Mouse (Mus musculus): ENCODE measurements around the gene Gm42674. TPM values are rescaled to one million over a fixed set of nuclear protein-coding genes. Genes with fewer than 3 reads are reported as not detected.

The Gm42674 gene
- polyA plus RNA-seq, 1 experiment from 2014 or later = not detected

DNA sequence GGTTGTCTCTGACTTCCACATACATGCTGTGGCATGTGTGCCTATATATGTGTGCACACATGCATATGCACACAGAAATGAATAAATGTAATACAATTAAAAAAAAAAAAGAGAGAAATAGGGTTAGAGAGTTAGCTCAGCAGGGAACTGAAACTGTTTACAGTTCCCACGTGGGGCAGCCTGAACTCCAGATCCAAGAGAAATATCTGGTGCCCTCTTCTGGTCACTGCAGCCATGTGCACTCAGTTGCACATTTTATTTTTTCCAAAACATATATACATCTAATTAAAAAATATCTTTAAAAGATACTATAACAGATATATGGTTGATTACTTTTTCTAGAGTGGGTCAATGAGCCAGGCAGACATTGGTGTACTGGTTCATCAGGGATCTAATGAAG is 15.9 kb downstream of the Gm42674 start:
- Histone ChIP-seq H3K4me2 (ENCODE audit: low read depth, low read length) (no peak overlapping the region), H3K9me3 (ENCODE audit: control insufficient read depth, low read length) (0 out of 2 replicates have a peak, but pooled peaks cover 3% of the 10 kb centered on the region), H3K4me3 (ENCODE audit: low read depth, low read length) (no peak overlapping the region), H3K27me3 (replicated peaks; ENCODE audit: control insufficient read depth, insufficient read depth, low read length) (no peaks in the 10 kb centered on the region), H3K9ac (ENCODE audit: low read depth, low read length) (no peak overlapping the region), H3K36me3 (ENCODE audit: control insufficient read depth, insufficient read depth, low read length) (no peaks in the 10 kb centered on the region), H3K27ac (replicated peaks; ENCODE audit: low read depth, low read length) (no peak overlapping the region), H3K4me1 (ENCODE audit: control insufficient read depth, insufficient read depth, low read length) (peaks cover 20% of the 10 kb centered on the region)
- ATAC-seq (ENCODE audit: low read depth) = no peak
- 16% methylated on average over 1 of the region's 1 CpGs for WGBS
- no peak for DNase-seq (ENCODE audit: low spot score)

DNA sequence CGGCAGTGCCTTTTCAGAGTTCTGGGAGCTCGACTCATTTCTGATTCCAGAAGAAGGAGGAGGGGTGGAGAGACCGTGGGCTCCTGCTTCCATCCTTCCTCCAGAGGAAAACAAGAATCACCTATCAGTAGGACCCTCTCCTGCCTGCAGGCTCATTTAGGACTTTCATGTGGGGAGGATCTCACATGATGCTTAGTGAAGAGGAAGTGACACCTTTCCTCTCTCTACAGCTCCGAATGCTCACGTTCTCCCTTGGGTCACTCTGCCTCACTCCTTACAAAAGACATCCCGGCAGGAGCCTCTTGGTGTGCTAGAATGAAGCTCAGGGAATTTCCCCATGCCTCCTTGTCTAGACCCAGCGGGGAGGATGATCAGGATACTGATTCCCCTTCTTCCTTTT is 19.8 kb downstream of the Gm42674 start:
- DNase-seq (ENCODE audit: low spot score) = no peak
- H3K4me2 ChIP-seq (ENCODE audit: low read depth, low read length) = no peak overlapping the region
- no peak overlapping the region for H3K27ac ChIP-seq (replicated peaks; ENCODE audit: low read depth, low read length)

DNA sequence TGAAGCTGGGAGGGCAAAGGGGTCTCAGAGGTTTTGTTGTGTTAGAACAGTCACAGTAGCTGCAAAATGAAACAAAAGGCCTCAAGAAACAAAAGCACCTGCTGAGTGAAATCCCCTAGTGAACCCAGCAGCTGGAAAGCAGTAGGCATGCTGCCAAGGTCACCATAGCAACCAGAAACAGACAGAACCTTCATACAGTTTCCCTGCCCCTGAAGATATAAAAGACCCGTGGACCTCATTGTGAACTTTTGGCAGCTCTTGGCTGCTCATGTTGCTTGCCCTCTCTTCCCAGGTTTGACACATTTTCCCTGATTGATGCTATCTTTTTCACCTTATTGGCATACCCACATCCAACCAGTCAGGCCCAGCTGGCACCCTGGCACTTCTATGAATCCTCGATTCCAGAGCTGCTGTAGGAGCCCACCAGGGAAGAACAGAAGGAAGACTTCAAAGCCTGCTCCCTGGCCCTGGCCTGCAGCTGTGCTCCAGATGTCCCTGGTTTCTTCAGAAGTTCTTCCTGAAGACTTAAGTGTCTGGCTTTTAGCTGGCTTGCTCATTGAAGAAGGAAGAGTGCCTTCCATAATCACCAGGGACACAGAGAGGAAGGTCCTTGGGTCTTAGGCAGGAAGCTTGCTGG is 21.8 kb downstream of the Gm42674 start:
- Histone ChIP-seq H3K4me1 (ENCODE audit: control insufficient read depth, insufficient read depth, low read length) (peaks cover 8% of the 10 kb centered on the region; the same call in 1 of the 2 replicates), H3K9me3 (ENCODE audit: control insufficient read depth, low read length) (no peaks in the 10 kb centered on the region), H3K36me3 (ENCODE audit: control insufficient read depth, insufficient read depth, low read length) (no peaks in the 10 kb centered on the region), H3K27me3 (replicated peaks; ENCODE audit: control insufficient read depth, insufficient read depth, low read length) (no peaks in the 10 kb centered on the region), H3K9ac (ENCODE audit: low read depth, low read length) (no peak overlapping the region), H3K27ac (replicated peaks; ENCODE audit: low read depth, low read length) (no peak overlapping the region), H3K4me2 (ENCODE audit: low read depth, low read length) (no peak overlapping the region), H3K4me3 (ENCODE audit: low read depth, low read length) (no peak overlapping the region)
- ATAC-seq (ENCODE audit: low read depth) (peak; percentile 87), DNase-seq (ENCODE audit: low spot score) (peak; percentile 91)
- WGBS = 9% methylated on average over 2 of the region's 2 CpGs

More for the DNA sequence above, 19.8 kb downstream of the Gm42674 start:
- H3K4me3 ChIP-seq (ENCODE audit: low read depth, low read length) = no peak overlapping the region
- ATAC-seq (ENCODE audit: low read depth) = no peak
- no peaks in the 10 kb centered on the region for H3K36me3 ChIP-seq (ENCODE audit: control insufficient read depth, insufficient read depth, low read length)
- 0 out of 2 replicates have a peak, but pooled peaks cover 3% of the 10 kb centered on the region for H3K9me3 ChIP-seq (ENCODE audit: control insufficient read depth, low read length)
- H3K9ac ChIP-seq (ENCODE audit: low read depth, low read length) = no peak overlapping the region
- WGBS = 55% methylated on average over 7 of the region's 7 CpGs
- H3K4me1 ChIP-seq (ENCODE audit: control insufficient read depth, insufficient read depth, low read length) = peaks cover 8% of the 10 kb centered on the region; the same call in 1 of the 2 replicates
- H3K27me3 ChIP-seq (replicated peaks; ENCODE audit: control insufficient read depth, insufficient read depth, low read length) = no peaks in the 10 kb centered on the region

DNA sequence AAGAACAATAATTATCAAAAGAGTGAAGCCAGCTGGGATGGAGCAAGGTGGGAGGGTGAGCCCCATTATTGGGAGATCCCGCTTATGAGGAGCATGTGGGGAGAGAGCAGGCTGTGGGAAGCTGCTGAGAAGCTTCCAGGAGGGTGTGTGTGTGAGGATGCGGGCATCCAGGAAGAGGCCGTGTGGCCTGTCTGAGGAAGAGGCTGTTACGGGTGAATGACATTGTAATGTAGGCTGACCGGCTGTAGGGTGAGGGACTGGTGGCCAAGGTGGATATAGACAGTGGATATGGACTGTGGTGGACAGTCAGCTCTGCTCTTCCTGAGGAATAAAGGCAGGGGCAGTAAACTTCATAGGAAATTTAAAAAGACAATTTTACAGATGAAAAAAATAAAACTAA is 23.8 kb downstream of the Gm42674 start:
- Histone ChIP-seq H3K36me3 (ENCODE audit: control insufficient read depth, insufficient read depth, low read length) (no peaks in the 10 kb centered on the region), H3K4me1 (ENCODE audit: control insufficient read depth, insufficient read depth, low read length) (peaks cover 8% of the 10 kb centered on the region; the same call in 1 of the 2 replicates), H3K9ac (ENCODE audit: low read depth, low read length) (no peak overlapping the region), H3K27ac (replicated peaks; ENCODE audit: low read depth, low read length) (no peak overlapping the region), H3K9me3 (ENCODE audit: control insufficient read depth, low read length) (no peaks in the 10 kb centered on the region), H3K4me2 (ENCODE audit: low read depth, low read length) (no peak overlapping the region), H3K4me3 (ENCODE audit: low read depth, low read length) (no peak overlapping the region), H3K27me3 (replicated peaks; ENCODE audit: control insufficient read depth, insufficient read depth, low read length) (no peaks in the 10 kb centered on the region)
- WGBS = 73% methylated on average over 5 of the region's 5 CpGs
- ATAC-seq (ENCODE audit: low read depth) = no peak
- no peak for DNase-seq (ENCODE audit: low spot score)

DNA sequence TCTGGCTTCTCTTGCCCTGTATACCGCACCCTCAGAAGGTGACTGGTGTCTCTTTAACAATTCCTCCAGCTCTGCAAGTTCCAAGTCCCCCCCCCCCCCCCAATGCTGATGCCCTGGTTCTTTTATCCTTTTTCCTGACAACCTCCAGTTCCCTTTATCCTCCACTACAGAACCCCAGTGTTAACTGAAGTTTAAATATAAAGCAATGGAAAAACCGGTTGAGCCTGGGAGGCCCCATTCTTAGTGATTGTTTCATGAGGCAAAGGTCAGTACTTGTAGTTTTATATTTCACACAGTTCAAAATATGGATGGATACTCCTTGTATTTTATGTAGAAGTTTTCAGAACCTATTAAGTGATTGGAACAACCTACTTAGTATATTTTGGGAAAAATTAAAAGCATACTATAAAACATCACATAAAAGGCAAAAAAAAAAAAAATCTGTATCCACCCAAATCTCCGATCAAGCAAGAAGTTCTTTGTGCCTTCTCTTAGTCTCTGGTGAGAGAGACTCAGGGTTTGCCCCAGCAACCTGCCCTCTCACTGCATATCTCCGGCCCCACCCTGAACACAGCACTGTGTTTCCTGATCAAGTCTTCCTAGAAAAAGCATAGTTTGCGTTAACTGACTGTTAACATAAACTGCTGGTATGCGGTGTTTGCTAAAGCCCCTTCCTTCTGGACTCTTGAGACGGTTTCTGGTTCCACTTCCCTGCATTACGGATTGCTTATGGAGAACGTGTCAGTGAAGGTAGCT is 24.7 kb downstream of the Gm42674 start:
- Histone ChIP-seq H3K4me3 (ENCODE audit: low read depth, low read length) (no peak overlapping the region), H3K27ac (replicated peaks; ENCODE audit: low read depth, low read length) (no peak overlapping the region), H3K4me1 (ENCODE audit: control insufficient read depth, insufficient read depth, low read length) (peaks cover 8% of the 10 kb centered on the region; the same call in 1 of the 2 replicates), H3K27me3 (replicated peaks; ENCODE audit: control insufficient read depth, insufficient read depth, low read length) (no peaks in the 10 kb centered on the region), H3K9ac (ENCODE audit: low read depth, low read length) (no peak overlapping the region), H3K4me2 (ENCODE audit: low read depth, low read length) (no peak overlapping the region), H3K9me3 (ENCODE audit: control insufficient read depth, low read length) (no peaks in the 10 kb centered on the region), H3K36me3 (ENCODE audit: control insufficient read depth, insufficient read depth, low read length) (no peaks in the 10 kb centered on the region)
- whole genome bisulfite sequencing = 66% methylated on average over 9 of the region's 9 CpGs
- ATAC-seq (ENCODE audit: low read depth) = no peak
- DNase-seq (ENCODE audit: low spot score) = no peak

DNA sequence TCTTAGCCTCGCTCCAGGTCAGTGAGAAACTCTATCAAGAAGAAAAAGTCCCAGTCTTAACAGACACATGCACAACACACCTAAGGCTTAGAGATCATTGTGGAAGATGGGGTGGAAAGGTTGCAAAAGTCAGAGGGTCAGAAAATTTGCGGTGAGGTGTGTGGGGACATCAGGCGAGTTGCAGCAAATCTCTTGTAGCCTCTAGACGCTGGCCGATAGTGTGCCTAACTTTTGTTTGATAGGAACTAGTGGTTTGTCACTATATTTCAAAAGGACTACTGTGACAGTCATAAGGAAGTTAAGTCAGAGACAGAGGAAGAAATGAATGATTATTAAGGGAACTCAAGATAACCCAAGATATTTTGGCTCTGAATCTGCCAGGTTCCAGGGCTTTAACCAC is 25.7 kb downstream of the Gm42674 start:
- Histone ChIP-seq H3K4me2 (ENCODE audit: low read depth, low read length) (no peak overlapping the region), H3K9me3 (ENCODE audit: control insufficient read depth, low read length) (no peaks in the 10 kb centered on the region), H3K27me3 (replicated peaks; ENCODE audit: control insufficient read depth, insufficient read depth, low read length) (no peaks in the 10 kb centered on the region), H3K4me1 (ENCODE audit: control insufficient read depth, insufficient read depth, low read length) (peaks cover 8% of the 10 kb centered on the region; the same call in 1 of the 2 replicates), H3K36me3 (ENCODE audit: control insufficient read depth, insufficient read depth, low read length) (no peaks in the 10 kb centered on the region), H3K4me3 (ENCODE audit: low read depth, low read length) (no peak overlapping the region), H3K27ac (replicated peaks; ENCODE audit: low read depth, low read length) (no peak overlapping the region), H3K9ac (ENCODE audit: low read depth, low read length) (no peak overlapping the region)
- DNase-seq (ENCODE audit: low spot score) (no peak), ATAC-seq (ENCODE audit: low read depth) (no peak)
- 90% methylated on average over 5 of the region's 5 CpGs for WGBS

DNA sequence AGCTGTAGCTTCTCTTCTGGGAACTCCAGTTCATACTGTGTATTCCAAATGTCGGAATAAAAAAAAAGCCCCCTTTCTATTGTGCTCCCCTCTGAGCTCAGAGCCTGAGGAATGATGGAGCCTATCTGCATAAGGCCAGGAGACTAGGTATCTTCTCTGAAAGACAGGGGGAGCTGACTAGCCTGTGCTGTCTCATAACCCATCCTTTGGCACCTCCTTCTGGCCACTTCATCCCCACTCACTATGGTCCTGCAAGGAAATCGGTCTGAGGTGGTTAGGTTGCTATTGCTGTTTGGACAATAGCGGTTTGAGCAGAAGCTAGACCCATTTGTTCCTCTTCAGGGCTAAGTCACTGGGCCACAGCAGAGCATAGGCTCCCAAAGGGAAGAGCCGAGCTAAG is 26.1 kb downstream of the Gm42674 start:
- no peak overlapping the region for H3K9ac ChIP-seq (ENCODE audit: low read depth, low read length)
- no peaks in the 10 kb centered on the region for H3K27me3 ChIP-seq (replicated peaks; ENCODE audit: control insufficient read depth, insufficient read depth, low read length)
- no peaks in the 10 kb centered on the region for H3K36me3 ChIP-seq (ENCODE audit: control insufficient read depth, insufficient read depth, low read length)
- no peak overlapping the region for H3K4me2 ChIP-seq (ENCODE audit: low read depth, low read length)
- ATAC-seq (ENCODE audit: low read depth) (no peak), DNase-seq (ENCODE audit: low spot score) (peak; percentile 63)
- H3K9me3 ChIP-seq (ENCODE audit: control insufficient read depth, low read length) = no peaks in the 10 kb centered on the region
- WGBS = 62% methylated on average over 4 of the region's 4 CpGs
- peaks cover 8% of the 10 kb centered on the region; the same call in 1 of the 2 replicates for H3K4me1 ChIP-seq (ENCODE audit: control insufficient read depth, insufficient read depth, low read length)
- H3K27ac ChIP-seq (replicated peaks; ENCODE audit: low read depth, low read length) = no peak overlapping the region
- no peak overlapping the region for H3K4me3 ChIP-seq (ENCODE audit: low read depth, low read length)

DNA sequence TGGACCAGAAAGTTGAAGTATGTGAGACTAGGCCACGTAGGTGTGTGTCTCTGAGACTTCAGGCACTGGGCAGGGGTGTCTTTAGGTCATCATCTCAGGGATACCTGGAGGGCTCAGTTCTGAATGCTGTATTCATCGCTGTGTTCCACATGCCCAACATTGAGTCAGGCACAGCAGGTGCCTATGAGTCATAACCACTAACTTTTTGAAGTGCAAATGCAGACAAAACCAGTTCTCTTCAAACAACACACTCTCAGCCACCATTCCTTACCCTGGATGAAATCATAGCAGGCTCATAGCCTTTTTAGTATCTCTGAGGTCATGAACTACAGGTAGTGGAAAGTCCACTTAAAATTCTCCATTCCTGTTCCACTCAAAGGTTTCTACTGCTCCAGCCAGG is 27.6 kb downstream of the Gm42674 start:
- Histone ChIP-seq H3K4me1 (ENCODE audit: control insufficient read depth, insufficient read depth, low read length) (no peaks in the 10 kb centered on the region), H3K27me3 (replicated peaks; ENCODE audit: control insufficient read depth, insufficient read depth, low read length) (no peaks in the 10 kb centered on the region), H3K27ac (replicated peaks; ENCODE audit: low read depth, low read length) (no peak overlapping the region), H3K9ac (ENCODE audit: low read depth, low read length) (no peak overlapping the region), H3K4me3 (ENCODE audit: low read depth, low read length) (no peak overlapping the region), H3K9me3 (ENCODE audit: control insufficient read depth, low read length) (no peaks in the 10 kb centered on the region), H3K36me3 (ENCODE audit: control insufficient read depth, insufficient read depth, low read length) (no peaks in the 10 kb centered on the region), H3K4me2 (ENCODE audit: low read depth, low read length) (no peak overlapping the region)
- no peak for ATAC-seq (ENCODE audit: low read depth)
- DNase-seq (ENCODE audit: low spot score) = no peak
- 85% methylated on average over 2 of the region's 2 CpGs for WGBS

Data from embryonic facial prominence, embryonic 14.5 days (tissue).